Mouse (Mus musculus): ENCODE results near the gene Esr1. TPM values are rescaled to one million over a fixed set of nuclear protein-coding genes. Genes with fewer than 3 reads are reported as not detected.
"Not testable (repeated sequence)": the region's sequence is repeated elsewhere in the genome, so short reads cannot be mapped to it uniquely, and the experiment has no call there.

Esr1 gene
- polyA plus RNA-seq, 1 experiment from 2014 or later: 0.26 TPM

- DNase-seq (ENCODE audit: low spot score) (peak; percentile 62), ATAC-seq (peak; percentile 60)
- Histone ChIP-seq H3K36me3 (ENCODE audit: insufficient read depth, low read length) (no peaks in the 10 kb centered on the region), H3K9ac (replicated peaks; ENCODE audit: low read depth) (no peak overlapping the region), H3K27ac (ENCODE audit: low read length) (no peak overlapping the region), H3K4me3 (ENCODE audit: low read depth, low read length) (no peak overlapping the region), H3K27me3 (replicated peaks; ENCODE audit: insufficient read depth, low read length) (no peaks in the 10 kb centered on the region), H3K4me1 (ENCODE audit: insufficient read depth, low read depth, low read length) (peaks cover 4% of the 10 kb centered on the region; the same call in 1 of the 2 replicates), H3K4me2 (replicated peaks; ENCODE audit: low read depth, low read length) (no peak overlapping the region), H3K9me3 (ENCODE audit: low read length) (no peaks in the 10 kb centered on the region)
- TF ChIP-seq EP300 (IDR thresholded peaks at IDR 0.05): no peak
- no peak for TF ChIP-seq CTCF (IDR thresholded peaks at IDR 0.05)
- WGBS: 46% methylated on average over 2 of the region's 2 CpGs
Observed at GRCm38 (mm10) chr10:4618026-4618425, 6.6 kb downstream of the Esr1 start.

- ATAC-seq (no peak), DNase-seq (ENCODE audit: low spot score) (no peak)
- Histone ChIP-seq H3K9me3 (ENCODE audit: low read length) (no peaks in the 10 kb centered on the region), H3K27me3 (replicated peaks; ENCODE audit: insufficient read depth, low read length) (no peaks in the 10 kb centered on the region), H3K4me3 (ENCODE audit: low read depth, low read length) (no peak overlapping the region), H3K4me1 (ENCODE audit: insufficient read depth, low read depth, low read length) (peaks cover 4% of the 10 kb centered on the region; the same call in 1 of the 2 replicates), H3K27ac (ENCODE audit: low read length) (no peak overlapping the region), H3K4me2 (replicated peaks; ENCODE audit: low read depth, low read length) (no peak overlapping the region), H3K36me3 (ENCODE audit: insufficient read depth, low read length) (no peaks in the 10 kb centered on the region), H3K9ac (replicated peaks; ENCODE audit: low read depth) (no peak overlapping the region)
- no peak for TF ChIP-seq CTCF (IDR thresholded peaks at IDR 0.05)
- 54% methylated on average over 5 of the region's 5 CpGs for WGBS
Observed at GRCm38 (mm10) chr10:4618686-4619085, 7.3 kb downstream of the Esr1 start.

- H3K27ac ChIP-seq (ENCODE audit: low read length); DNase-seq (ENCODE audit: low spot score); H3K9ac ChIP-seq (replicated peaks; ENCODE audit: low read depth); H3K4me2 ChIP-seq (replicated peaks; ENCODE audit: low read depth, low read length); H3K9me3 ChIP-seq (ENCODE audit: low read length); H3K4me3 ChIP-seq (ENCODE audit: low read depth, low read length); ATAC-seq; H3K27me3 ChIP-seq (replicated peaks; ENCODE audit: insufficient read depth, low read length); H3K36me3 ChIP-seq (ENCODE audit: insufficient read depth, low read length); H3K4me1 ChIP-seq (ENCODE audit: insufficient read depth, low read depth, low read length): not testable (repeated sequence)
- WGBS: 89% methylated on average over 1 of the region's 1 CpGs
Observed at GRCm38 (mm10) chr10:4619426-4619825, 8.0 kb downstream of the Esr1 start.

- TF ChIP-seq EP300 (IDR thresholded peaks at IDR 0.05) (no peak), CTCF (IDR thresholded peaks at IDR 0.05) (no peak)
- no peak overlapping the region for H3K9ac ChIP-seq (replicated peaks; ENCODE audit: low read depth)
- no peak overlapping the region for H3K4me3 ChIP-seq (ENCODE audit: low read depth, low read length)
- H3K9me3 ChIP-seq (ENCODE audit: low read length): no peaks in the 10 kb centered on the region
- H3K36me3 ChIP-seq (ENCODE audit: insufficient read depth, low read length): no peaks in the 10 kb centered on the region
- no peak overlapping the region for H3K4me2 ChIP-seq (replicated peaks; ENCODE audit: low read depth, low read length)
- H3K4me1 ChIP-seq (ENCODE audit: insufficient read depth, low read depth, low read length): peaks cover 4% of the 10 kb centered on the region; the same call in 1 of the 2 replicates
- ATAC-seq (peak; percentile 30; the same call in 1 of the 2 replicates), DNase-seq (ENCODE audit: low spot score) (peak; percentile 38)
- H3K27me3 ChIP-seq (replicated peaks; ENCODE audit: insufficient read depth, low read length): no peaks in the 10 kb centered on the region
- no peak overlapping the region for H3K27ac ChIP-seq (ENCODE audit: low read length)
- WGBS: 56% methylated on average over 24 of the region's 24 CpGs
Observed at GRCm38 (mm10) chr10:4620596-4621504, 9.5 kb downstream of the Esr1 start.

GRCm38 (mm10) chr10:4621505-4621815 lies 10.1 kb downstream of the Esr1 start:
- H3K36me3 ChIP-seq (ENCODE audit: insufficient read depth, low read length): no peaks in the 10 kb centered on the region
- no peaks in the 10 kb centered on the region for H3K9me3 ChIP-seq (ENCODE audit: low read length)
- H3K4me1 ChIP-seq (ENCODE audit: insufficient read depth, low read depth, low read length): peaks cover 4% of the 10 kb centered on the region; the same call in 1 of the 2 replicates
- ATAC-seq: no peak
- no peak overlapping the region for H3K27ac ChIP-seq (ENCODE audit: low read length)
- no peak overlapping the region for H3K4me2 ChIP-seq (replicated peaks; ENCODE audit: low read depth, low read length)
- no peak for DNase-seq (ENCODE audit: low spot score)
- 89% methylated on average over 5 of the region's 5 CpGs for WGBS
- no peak overlapping the region for H3K9ac ChIP-seq (replicated peaks; ENCODE audit: low read depth)
- no peak overlapping the region for H3K4me3 ChIP-seq (ENCODE audit: low read depth, low read length)
- TF ChIP-seq CTCF (IDR thresholded peaks at IDR 0.05): no peak
- TF ChIP-seq EP300 (IDR thresholded peaks at IDR 0.05): no peak
- H3K27me3 ChIP-seq (replicated peaks; ENCODE audit: insufficient read depth, low read length): no peaks in the 10 kb centered on the region

GRCm38 (mm10) chr10:4623319-4623718 lies 11.9 kb downstream of the Esr1 start:
- H3K27me3 ChIP-seq (replicated peaks; ENCODE audit: insufficient read depth, low read length): no peaks in the 10 kb centered on the region
- H3K4me2 ChIP-seq (replicated peaks; ENCODE audit: low read depth, low read length): no peak overlapping the region
- ATAC-seq (no peak), DNase-seq (ENCODE audit: low spot score) (no peak)
- H3K4me1 ChIP-seq (ENCODE audit: insufficient read depth, low read depth, low read length): peaks cover 4% of the 10 kb centered on the region; the same call in 1 of the 2 replicates
- no peak for TF ChIP-seq EP300 (IDR thresholded peaks at IDR 0.05)
- TF ChIP-seq CTCF (IDR thresholded peaks at IDR 0.05): no peak
- no peak overlapping the region for H3K9ac ChIP-seq (replicated peaks; ENCODE audit: low read depth)
- no peaks in the 10 kb centered on the region for H3K9me3 ChIP-seq (ENCODE audit: low read length)
- H3K36me3 ChIP-seq (ENCODE audit: insufficient read depth, low read length): no peaks in the 10 kb centered on the region
- no peak overlapping the region for H3K27ac ChIP-seq (ENCODE audit: low read length)
- H3K4me3 ChIP-seq (ENCODE audit: low read depth, low read length): no peak overlapping the region

Data from lung, postnatal 0 days (tissue).